Comparison of ENCODE assay signal across 8 mouse cellular contexts in the genomic region with DNA sequence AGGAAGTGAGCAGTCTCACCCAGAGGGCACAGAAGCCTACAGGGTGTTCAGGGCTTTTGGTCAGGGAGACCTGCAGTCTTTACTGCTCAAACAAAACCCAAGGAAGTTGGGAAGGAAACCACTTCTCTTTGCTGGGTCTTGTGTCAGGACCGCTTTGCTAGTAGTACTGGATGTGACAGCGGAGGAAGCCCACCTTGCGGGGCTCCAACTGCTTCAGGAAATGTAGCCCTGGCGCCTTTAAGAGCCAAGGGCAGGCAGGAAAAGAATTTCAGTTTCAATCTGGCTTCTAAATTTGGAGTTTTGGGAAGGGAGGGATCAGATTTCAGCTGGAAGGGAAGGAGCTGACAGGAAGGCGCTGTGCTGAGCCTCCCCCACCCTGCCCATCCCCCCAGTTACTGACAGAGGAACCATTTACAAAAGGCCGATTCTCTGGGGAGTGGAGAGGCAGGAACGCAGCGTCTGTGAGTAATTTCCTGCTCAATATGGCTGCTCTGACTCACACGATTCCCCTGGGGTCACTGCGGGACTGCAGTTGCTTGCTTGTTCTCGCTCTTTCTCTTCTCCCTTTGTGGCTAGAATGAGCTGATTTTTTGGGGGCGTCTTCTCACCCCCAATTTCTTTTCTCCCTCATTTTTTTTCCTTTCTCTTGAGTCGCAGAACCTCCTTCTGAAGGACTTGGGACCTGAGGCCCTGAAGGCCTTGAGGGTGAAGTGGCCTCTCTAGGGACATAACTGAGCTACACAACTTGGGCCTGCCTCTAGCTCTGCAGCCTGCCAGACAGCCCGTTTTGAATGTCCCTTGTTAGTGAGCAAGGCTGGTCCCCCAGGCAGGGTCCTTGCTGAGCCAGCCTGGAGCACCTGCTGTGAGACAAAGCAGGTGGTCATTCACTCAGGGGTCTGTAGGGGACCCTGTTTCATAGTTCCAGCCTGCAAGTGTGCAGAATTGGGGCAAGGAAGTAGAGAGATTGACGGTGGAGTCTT. TPM values are rescaled to one million over a fixed set of nuclear protein-coding genes. Genes with fewer than 3 reads are reported as not detected.
DNase-seq lines count a peak whose midpoint lies in the region; ATAC-seq and TF ChIP-seq lines count a peak whose summit lies in the region.

No protein-coding gene starts in this region.

- peaks cover 45% of the 10 kb centered on the region for H3K4me1 ChIP-seq in cerebellum, adult 2 months (ENCODE audit: control insufficient read depth, insufficient read depth, low read length)
- peaks cover 73% of the 10 kb centered on the region for H3K4me1 ChIP-seq in hindbrain, embryonic 10.5 days (replicated peaks)
- peaks cover 60% of the 10 kb centered on the region for H3K4me1 ChIP-seq in lung, embryonic 16.5 days (replicated peaks; ENCODE audit: control insufficient read depth, insufficient read depth, low read length)

- H3K27me3 ChIP-seq in cerebellum, adult 2 months (ENCODE audit: control insufficient read depth, insufficient read depth, low read length): no peaks in the 10 kb centered on the region
- H3K27me3 ChIP-seq in hindbrain, embryonic 10.5 days (ENCODE audit: insufficient read depth, poor library complexity, severe bottlenecking): no peaks in the 10 kb centered on the region
- no peaks in the 10 kb centered on the region for H3K27me3 ChIP-seq in lung, embryonic 16.5 days (ENCODE audit: control insufficient read depth, insufficient read depth, low read depth, low read length)

- peaks cover 79% of the 10 kb centered on the region for H3K36me3 ChIP-seq in hindbrain, embryonic 10.5 days
- peaks cover 31% of the 10 kb centered on the region for H3K36me3 ChIP-seq in lung, embryonic 16.5 days (ENCODE audit: control insufficient read depth, insufficient read depth, low read length)

- 12% methylated on average over 15 of the region's 15 CpGs for whole genome bisulfite sequencing in cerebellum, adult 2 months
- WGBS in hindbrain, embryonic 10.5 days: 5% methylated on average over 15 of the region's 15 CpGs
- WGBS in lung, embryonic 16.5 days: 2% methylated on average over 15 of the region's 15 CpGs

- peak overlapping the region; percentile 61 for H3K4me2 ChIP-seq in lung, embryonic 16.5 days (ENCODE audit: low read depth, low read length)

- peak; percentile 94 for DNase-seq in ES-CJ7 (ENCODE audit: low read depth, low spot score)
- DNase-seq in cerebellum, adult 2 months: peak; percentile 62 to 78
- DNase-seq in frontal cortex, adult 2 months (ENCODE audit: extremely low spot score in 1 of 2, low spot score in 1 of 2): peak; percentile 69 to 84
- peak; percentile 89 for DNase-seq in hindbrain, embryonic 10.5 days (ENCODE audit: low spot score)
- DNase-seq in layer of hippocampus, postnatal 10 days (ENCODE audit: low spot score in 2 of 2): peak; percentile 61 to 65
- peak; percentile 64 for DNase-seq in ovary, postnatal 36 days (ENCODE audit: low spot score)
- DNase-seq in thymus, postnatal 25 days: peak; percentile 52

- ATAC-seq in lung, embryonic 16.5 days (ENCODE audit: low read depth): peak; percentile 86

- H3K9me3 ChIP-seq in hindbrain, embryonic 10.5 days: no peaks in the 10 kb centered on the region
- no peaks in the 10 kb centered on the region for H3K9me3 ChIP-seq in lung, embryonic 16.5 days (ENCODE audit: control insufficient read depth, low read length)

- TF ChIP-seq CTCF in cerebellum, adult 2 months (IDR thresholded peaks at IDR 0.05; ENCODE audit: borderline replicate concordance, insufficient read depth, low read depth, low read length): 0 out of 2 replicates have a peak, but pooled peaks have one; percentile 2

- 0 out of 2 replicates have a peak, but pooled peaks have one; percentile 20 for TF ChIP-seq POLR2A in cerebellum, adult 2 months (IDR thresholded peaks at IDR 0.05; ENCODE audit: borderline replicate concordance, insufficient read depth, low read length)

- H3K9ac ChIP-seq in lung, embryonic 16.5 days (ENCODE audit: low read length): peak overlapping the region; percentile 72

- H3K27ac ChIP-seq in cerebellum, adult 2 months (ENCODE audit: insufficient read depth, low read length): peak overlapping the region; percentile 98
- H3K27ac ChIP-seq in hindbrain, embryonic 10.5 days: peak overlapping the region; percentile 98
- H3K27ac ChIP-seq in lung, embryonic 16.5 days (ENCODE audit: low read length): peak overlapping the region; percentile 99

- peak overlapping the region; percentile 27 for H3K4me3 ChIP-seq in cerebellum, adult 2 months (replicated peaks; ENCODE audit: insufficient read depth, low read depth, low read length)
- peak overlapping the region; percentile 42 for H3K4me3 ChIP-seq in hindbrain, embryonic 10.5 days
- H3K4me3 ChIP-seq in lung, embryonic 16.5 days (ENCODE audit: low read length): peak overlapping the region; percentile 41

RNA-seq across cellular contexts. Expression of gene Ptpa, which starts 26.0 kb away (rescaled TPM):
- 204 and 207 TPM in 2 replicates for polyA plus RNA-seq in cerebellum, adult 2 months (2012; rRNA removed)
- polyA plus RNA-seq in frontal cortex, adult 2 months (2012; rRNA removed): 155 and 161 TPM in 2 replicates
- 149 and 151 TPM in 2 replicates for polyA plus RNA-seq in hindbrain, embryonic 10.5 days (2016; fragmentation: Nextera tagmentation; extraction: Ambion mirVana)
- total RNA-seq in layer of hippocampus, postnatal 10 days (2021): 100 to 1,000 TPM; 144 to 159 TPM
- polyA plus RNA-seq in lung, embryonic 16.5 days (2015; fragmentation: Nextera tagmentation; extraction: Ambion mirVana): 163 TPM in 2 replicates

RNA-seq across cellular contexts. Expression of gene Crat, which starts 26.2 kb away (rescaled TPM):
- polyA plus RNA-seq in cerebellum, adult 2 months (2012; rRNA removed): 50.9 and 52.1 TPM in 2 replicates
- 46.7 and 53.1 TPM in 2 replicates for polyA plus RNA-seq in frontal cortex, adult 2 months (2012; rRNA removed)
- 22.4 and 26.7 TPM in 2 replicates for polyA plus RNA-seq in hindbrain, embryonic 10.5 days (2016; fragmentation: Nextera tagmentation; extraction: Ambion mirVana)
- total RNA-seq in layer of hippocampus, postnatal 10 days (2021): 10 to 100 TPM; 39.0 to 41.9 TPM
- polyA plus RNA-seq in lung, embryonic 16.5 days (2015; fragmentation: Nextera tagmentation; extraction: Ambion mirVana): 39.3 and 42.4 TPM in 2 replicates

RNA-seq across cellular contexts. Expression of gene Ier5l, which starts 32.2 kb away (rescaled TPM):
- 5.1 and 7.5 TPM in 2 replicates for polyA plus RNA-seq in cerebellum, adult 2 months (2012; rRNA removed)
- polyA plus RNA-seq in frontal cortex, adult 2 months (2012; rRNA removed): 14.6 and 17.6 TPM in 2 replicates
- polyA plus RNA-seq in hindbrain, embryonic 10.5 days (2016; fragmentation: Nextera tagmentation; extraction: Ambion mirVana): 3.1 and 3.3 TPM in 2 replicates
- 1 to 10 TPM; 8.0 to 9.6 TPM for total RNA-seq in layer of hippocampus, postnatal 10 days (2021)
- polyA plus RNA-seq in lung, embryonic 16.5 days (2015; fragmentation: Nextera tagmentation; extraction: Ambion mirVana): 1.1 and 1.5 TPM in 2 replicates

RNA-seq across cellular contexts. Expression of gene Dolpp1, which starts 49.8 kb away (rescaled TPM):
- 50.5 and 55.9 TPM in 2 replicates for polyA plus RNA-seq in cerebellum, adult 2 months (2012; rRNA removed)
- 40.2 and 45.8 TPM in 2 replicates for polyA plus RNA-seq in frontal cortex, adult 2 months (2012; rRNA removed)
- 52.9 and 55.6 TPM in 2 replicates for polyA plus RNA-seq in hindbrain, embryonic 10.5 days (2016; fragmentation: Nextera tagmentation; extraction: Ambion mirVana)
- 10 to 100 TPM; 31.7 to 37.4 TPM for total RNA-seq in layer of hippocampus, postnatal 10 days (2021)
- 49.6 and 52.6 TPM in 2 replicates for polyA plus RNA-seq in lung, embryonic 16.5 days (2015; fragmentation: Nextera tagmentation; extraction: Ambion mirVana)

Comparison
In these comparisons a context has a peak if more than half of its experiments do, and no peak if none do; other contexts are left out.
1. Peak in every context shown above with its lines: DNase-seq, ATAC-seq, H3K4me3 ChIP-seq and H3K27ac ChIP-seq.